Mouse (Mus musculus) intestine, embryonic 14.5 days (tissue): ENCODE results near the gene Med23. TPM values are rescaled to one million over a fixed set of nuclear protein-coding genes. Genes with fewer than 3 reads are reported as not detected.
A peak's percentile ranks its signal among the peaks of the same experiment; 100 is the strongest.

Experiments
- ATAC-seq: fragments of 200-750 bp; cut with Nextera tagmentation; replicated peaks from 2 replicates; pipeline ENCODE4 v1.8.0; 2017; ENCODE audit warnings: low read depth, moderate number of reproducible peaks, moderate TSS enrichment, moderate library complexity; ENCODE audit not compliant: low FRiP score, low TSS enrichment
- DNase-seq: peaks from one replicate; pipeline ENCODE4 v3.0.0-alpha.2; 2018; ENCODE audit warnings: low spot score
- H3K27ac ChIP-seq: fragments of 300-500 bp; sonication (generic); 2 replicates; pipeline ENCODE4 v1.5.1; 2014; ENCODE audit warnings: low read depth, mild to moderate bottlenecking, control low read depth
- H3K27me3 ChIP-seq: fragments of 300-500 bp; sonication (generic); replicated peaks from 2 replicates; pipeline ENCODE4 v1.6.1; 2014; ENCODE audit warnings: low read length, control low read depth; ENCODE audit not compliant: control insufficient read depth, insufficient read depth
- H3K36me3 ChIP-seq: fragments of 300-500 bp; sonication (generic); 2 replicates; pipeline ENCODE4 v1.6.1; 2014; ENCODE audit warnings: low read length, control low read depth; ENCODE audit not compliant: control insufficient read depth, insufficient read depth
- H3K4me1 ChIP-seq: fragments of 300-500 bp; sonication (generic); replicated peaks from 2 replicates; pipeline ENCODE4 v1.6.1; 2014; ENCODE audit warnings: low read length, control low read depth, mixed read lengths; ENCODE audit not compliant: control insufficient read depth, insufficient read depth
- H3K4me2 ChIP-seq: fragments of 300-500 bp; sonication (generic); 2 replicates; pipeline ENCODE4 v1.6.1; 2014; ENCODE audit warnings: low read length
- H3K4me3 ChIP-seq: fragments of 300-500 bp; sonication (generic); 2 replicates; pipeline ENCODE4 v1.5.1; 2014; ENCODE audit warnings: low read depth, low read length, control low read depth, mixed read lengths
- H3K9ac ChIP-seq: fragments of 300-500 bp; sonication (generic); 2 replicates; pipeline ENCODE4 v1.6.1; 2014; ENCODE audit warnings: mild to moderate bottlenecking, low read length
- H3K9me3 ChIP-seq: fragments of 300-500 bp; sonication (generic); 2 replicates; pipeline ENCODE4 v1.6.1; 2016; ENCODE audit warnings: low read length, control low read depth; ENCODE audit not compliant: control insufficient read depth
- WGBS: fragments of 180-500 bp; shearing (Covaris S2); extraction: QIAGEN DNeasy Blood & Tissue Kit; methylation state at CpG from one replicate; pipeline ENCODE4 v1.1.7; 2014; 5-methylcytosine and 5-hydroxymethylcytosine counted together
- polyA plus RNA-seq: library from polyadenylated mRNA; unstranded; fragments of >200 nt; fragmentation: Nextera tagmentation; extraction: Ambion mirVana; gene quantifications from 2 replicates; pipeline ENCODE4 v1.2.1, GENCODE M21; 2014

Gene Med23
- polyA plus RNA-seq, 1 experiment from 2014 or later, result 22.6 TPM

GRCm38 (mm10) chr10:24828136-24828535 lies 41.6 kb upstream of the Med23 start:
- 90% methylated on average over 4 of the region's 4 CpGs for WGBS
- ATAC-seq (no peak), DNase-seq (no peak)
- no peak overlapping the region for H3K27ac ChIP-seq
- H3K27me3 ChIP-seq, result no peaks in the 10 kb centered on the region
- no peaks in the 10 kb centered on the region for H3K9me3 ChIP-seq
- no peak overlapping the region for H3K4me2 ChIP-seq
- H3K4me1 ChIP-seq, result no peaks in the 10 kb centered on the region; the same call in 1 of the 2 replicates
- H3K4me3 ChIP-seq, result no peak overlapping the region
- H3K36me3 ChIP-seq, result no peaks in the 10 kb centered on the region
- H3K9ac ChIP-seq, result no peak overlapping the region

DNA sequence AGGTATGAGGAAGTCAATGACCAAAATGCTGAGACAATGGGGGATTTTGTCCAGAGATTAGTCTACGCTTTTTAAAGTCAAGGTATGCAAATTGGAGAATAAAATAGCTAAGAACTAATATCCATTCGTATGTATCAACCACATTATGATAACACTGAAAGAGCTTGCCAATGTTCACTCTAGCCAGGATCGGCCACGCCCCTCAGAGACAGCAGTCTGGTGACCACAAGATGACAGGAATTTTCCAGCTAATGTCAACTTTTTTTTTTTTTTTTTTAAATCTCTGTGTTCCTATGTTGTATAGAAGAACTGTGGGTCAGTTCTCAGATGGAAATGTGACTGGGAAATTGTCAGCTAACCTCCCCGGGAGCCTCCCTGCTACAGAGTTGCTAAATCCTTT lies 39.3 kb upstream of the Med23 start:
- Histone ChIP-seq H3K27me3 (no peaks in the 10 kb centered on the region), H3K4me2 (no peak overlapping the region), H3K9ac (no peak overlapping the region), H3K36me3 (no peaks in the 10 kb centered on the region), H3K4me3 (no peak overlapping the region), H3K9me3 (no peaks in the 10 kb centered on the region), H3K27ac (no peak overlapping the region), H3K4me1 (peaks cover 8% of the 10 kb centered on the region; the same call in 1 of the 2 replicates)
- WGBS, result 90% methylated on average over 5 of the region's 5 CpGs
- DNase-seq (no peak), ATAC-seq (no peak)

- no peaks in the 10 kb centered on the region for H3K9me3 ChIP-seq
- ATAC-seq, result 0 out of 2 replicates have a peak, but pooled peaks have one; percentile 23
- 70% methylated on average over 14 of the region's 15 CpGs for WGBS
Measured at GRCm38 (mm10) chr10:24831377-24832095, 38.2 kb upstream of the Med23 start.

GRCm38 (mm10) chr10:24832306-24832705 lies 37.5 kb upstream of the Med23 start:
- no peaks in the 10 kb centered on the region for H3K9me3 ChIP-seq
- WGBS, result 92% methylated on average over 9 of the region's 9 CpGs
- H3K27ac ChIP-seq, result no peak overlapping the region
- ATAC-seq (no peak), DNase-seq (no peak)
- no peak overlapping the region for H3K4me2 ChIP-seq
- no peak overlapping the region for H3K9ac ChIP-seq
- H3K27me3 ChIP-seq, result no peaks in the 10 kb centered on the region
- no peaks in the 10 kb centered on the region for H3K36me3 ChIP-seq
- H3K4me3 ChIP-seq, result no peak overlapping the region
- peaks cover 8% of the 10 kb centered on the region; the same call in 1 of the 2 replicates for H3K4me1 ChIP-seq

More at GRCm38 (mm10) chr10:24831377-24832095, 38.2 kb upstream of the Med23 start:
- H3K9ac ChIP-seq, result no peak overlapping the region
- peaks cover 8% of the 10 kb centered on the region; the same call in 1 of the 2 replicates for H3K4me1 ChIP-seq
- no peak overlapping the region for H3K4me2 ChIP-seq
- no peak for DNase-seq
- H3K36me3 ChIP-seq, result no peaks in the 10 kb centered on the region
- H3K27ac ChIP-seq, result no peak overlapping the region
- no peaks in the 10 kb centered on the region for H3K27me3 ChIP-seq
- no peak overlapping the region for H3K4me3 ChIP-seq

GRCm38 (mm10) chr10:24834634-24835371 lies 35.0 kb upstream of the Med23 start:
- no peak overlapping the region for H3K4me3 ChIP-seq
- 17% methylated on average over 4 of the region's 4 CpGs for WGBS
- 0 out of 2 replicates have a peak, but pooled peaks cover 3% of the 10 kb centered on the region for H3K9me3 ChIP-seq
- no peak overlapping the region for H3K27ac ChIP-seq
- H3K27me3 ChIP-seq, result no peaks in the 10 kb centered on the region
- H3K36me3 ChIP-seq, result no peaks in the 10 kb centered on the region
- H3K4me2 ChIP-seq, result peak overlapping the region; percentile 36
- DNase-seq (no peak), ATAC-seq (no peak)
- H3K4me1 ChIP-seq, result peaks cover 8% of the 10 kb centered on the region; the same call in 1 of the 2 replicates
- no peak overlapping the region for H3K9ac ChIP-seq

GRCm38 (mm10) chr10:24835702-24836342 lies 34.0 kb upstream of the Med23 start:
- ATAC-seq (no peak), DNase-seq (no peak)
- Histone ChIP-seq H3K27ac (peak overlapping the region; percentile 25), H3K9ac (peak overlapping the region; percentile 31), H3K4me1 (peaks cover 8% of the 10 kb centered on the region; the same call in 1 of the 2 replicates), H3K27me3 (no peaks in the 10 kb centered on the region), H3K9me3 (0 out of 2 replicates have a peak, but pooled peaks cover 3% of the 10 kb centered on the region), H3K4me3 (peak overlapping the region; percentile 10; the same call in 1 of the 2 replicates), H3K4me2 (peak overlapping the region; percentile 36), H3K36me3 (no peaks in the 10 kb centered on the region)
- WGBS, result 23% methylated on average over 12 of the region's 12 CpGs

- H3K4me1 ChIP-seq, result 0 out of 2 replicates have a peak, but pooled peaks cover 8% of the 10 kb centered on the region
- DNase-seq (no peak), ATAC-seq (no peak)
- H3K27ac ChIP-seq, result peak overlapping the region; percentile 25; the same call in 1 of the 2 replicates
- no peaks in the 10 kb centered on the region for H3K36me3 ChIP-seq
- no peak overlapping the region for H3K4me3 ChIP-seq
- no peak overlapping the region for H3K9ac ChIP-seq
- WGBS, result 63% methylated on average over 4 of the region's 4 CpGs
- H3K9me3 ChIP-seq, result 0 out of 2 replicates have a peak, but pooled peaks cover 3% of the 10 kb centered on the region
- H3K27me3 ChIP-seq, result no peaks in the 10 kb centered on the region
- peak overlapping the region; percentile 36 for H3K4me2 ChIP-seq
Measured at GRCm38 (mm10) chr10:24836366-24837038, 33.3 kb upstream of the Med23 start.

DNA sequence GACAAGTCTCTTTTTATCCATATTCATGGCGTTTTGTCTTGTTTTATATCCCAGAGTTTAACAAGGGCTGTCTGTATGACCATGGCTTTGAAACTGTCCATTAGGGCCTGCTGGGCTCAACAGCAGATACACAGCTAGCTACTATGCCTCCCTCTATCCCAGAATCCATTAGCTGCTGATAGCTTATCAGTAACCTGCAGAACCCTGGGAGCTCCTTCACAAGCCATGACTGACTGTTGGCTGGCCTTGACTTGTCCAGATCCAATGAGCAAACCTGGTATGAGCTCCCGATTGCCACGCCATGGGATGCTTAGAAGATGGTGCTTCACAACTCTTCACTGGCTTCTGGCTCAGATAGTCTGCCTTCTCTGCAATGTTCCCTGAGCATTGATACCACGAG lies 29.0 kb upstream of the Med23 start:
- Histone ChIP-seq H3K36me3 (no peaks in the 10 kb centered on the region), H3K4me2 (no peak overlapping the region), H3K9me3 (0 out of 2 replicates have a peak, but pooled peaks cover 8% of the 10 kb centered on the region), H3K27me3 (no peaks in the 10 kb centered on the region), H3K4me1 (no peaks in the 10 kb centered on the region), H3K9ac (no peak overlapping the region), H3K27ac (no peak overlapping the region), H3K4me3 (no peak overlapping the region)
- ATAC-seq (no peak), DNase-seq (no peak)
- 92% methylated on average over 4 of the region's 4 CpGs for WGBS
